ENCODE assay signal across 26 mouse cellular contexts in the genomic region with DNA sequence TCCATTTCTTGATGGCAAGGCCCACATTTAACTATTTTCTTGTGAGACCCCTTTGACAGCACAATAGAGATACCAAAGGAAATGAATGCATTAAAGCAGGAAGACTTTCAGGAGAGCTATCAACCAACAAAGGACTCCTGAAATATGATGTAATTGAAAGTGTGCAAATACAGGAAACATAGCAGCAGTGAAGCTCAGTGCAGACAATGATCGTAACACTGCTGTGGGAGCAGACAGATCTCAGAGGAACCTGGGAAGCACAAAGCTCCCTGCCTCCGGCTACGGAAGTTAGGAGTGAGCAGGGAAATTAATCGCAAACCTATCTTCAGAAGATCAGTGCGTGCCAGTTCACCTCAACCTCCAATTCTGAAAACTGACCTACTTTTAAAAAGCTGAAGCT. TPM values are rescaled to one million over a fixed set of nuclear protein-coding genes. Genes with fewer than 3 reads are reported as not detected.
DNase-seq lines count a peak whose midpoint lies in the region; ATAC-seq and TF ChIP-seq lines count a peak whose summit lies in the region.
"Had no signal": no experiment of that assay in that cellular context is flagged by ENCODE, and none has a peak within 500 bp of the region (broad histone marks: within the 10 kb centered on the region; RNA-seq: fewer than 3 reads in every experiment).

No protein-coding gene starts in this region.

- WGBS in kidney, embryonic 15.5 days, result 62% methylated on average over 5 of the region's 5 CpGs
- WGBS in lung, postnatal 0 days, result 49% methylated on average over 5 of the region's 5 CpGs
- WGBS in lung, adult 2 months, result 45% methylated on average over 5 of the region's 5 CpGs

- H3K9ac ChIP-seq in kidney, embryonic 15.5 days, result no peak overlapping the region
- H3K9ac ChIP-seq in lung, postnatal 0 days (replicated peaks; ENCODE audit: low read depth), result no peak overlapping the region
- H3K9ac ChIP-seq: forebrain, embryonic 13.5 days; heart, embryonic 12.5 days; heart, embryonic 15.5 days; hindbrain, embryonic 15.5 days had no signal

- H3K9me3 ChIP-seq in kidney, embryonic 15.5 days (replicated peaks), result peaks cover 3% of the 10 kb centered on the region; the same call in 1 of the 2 replicates
- no peaks in the 10 kb centered on the region for H3K9me3 ChIP-seq in lung, postnatal 0 days (ENCODE audit: low read length)
- H3K9me3 ChIP-seq: forebrain, embryonic 10.5 days; forebrain, embryonic 13.5 days; heart, embryonic 12.5 days; heart, embryonic 15.5 days; hindbrain, embryonic 15.5 days had no signal

- H3K36me3 ChIP-seq in kidney, embryonic 15.5 days, result no peaks in the 10 kb centered on the region
- H3K36me3 ChIP-seq in lung, postnatal 0 days (ENCODE audit: insufficient read depth, low read length), result no peaks in the 10 kb centered on the region
- H3K36me3 ChIP-seq: forebrain, embryonic 10.5 days; heart, embryonic 12.5 days; heart, embryonic 15.5 days; hindbrain, embryonic 15.5 days had no signal

- no peak for TF ChIP-seq CTCF in lung, postnatal 0 days (IDR thresholded peaks at IDR 0.05)
- TF ChIP-seq CTCF in lung, adult 2 months (IDR thresholded peaks at IDR 0.05; ENCODE audit: insufficient read depth, low read length), result no peak

- TF ChIP-seq EP300 in lung, postnatal 0 days (IDR thresholded peaks at IDR 0.05), result no peak

- peak; percentile 29; the same call in 1 of the 2 replicates for ATAC-seq in kidney, embryonic 15.5 days (replicated peaks; ENCODE audit: low FRiP score)
- no peak for ATAC-seq in lung, postnatal 0 days
- ATAC-seq in granulocyte monocyte progenitor cell, adult 5-6 weeks (replicated peaks; ENCODE audit: poor library complexity, severe bottlenecking), result peak; percentile 56
- ATAC-seq: CD4-positive, CD25-positive, alpha-beta regulatory T cell, adult 4 months; forebrain, embryonic 13.5 days; forebrain, embryonic 16.5 days; inflammation-experienced regulatory T-cells, adult 6 months had no signal

- H3K4me1 ChIP-seq in kidney, embryonic 15.5 days, result no peaks in the 10 kb centered on the region
- H3K4me1 ChIP-seq in lung, postnatal 0 days (ENCODE audit: insufficient read depth, low read depth, low read length), result no peaks in the 10 kb centered on the region
- H3K4me1 ChIP-seq in lung, adult 2 months (ENCODE audit: control insufficient read depth, insufficient read depth, low read length), result no peaks in the 10 kb centered on the region
- H3K4me1 ChIP-seq: heart, embryonic 12.5 days; heart, embryonic 15.5 days; hindbrain, embryonic 15.5 days had no signal

- H3K4me3 ChIP-seq in kidney, embryonic 15.5 days (replicated peaks), result no peak overlapping the region
- no peak overlapping the region for H3K4me3 ChIP-seq in lung, postnatal 0 days (ENCODE audit: low read depth, low read length)
- H3K4me3 ChIP-seq in lung, adult 2 months (replicated peaks; ENCODE audit: extremely low read depth, low read depth, low read length), result no peak overlapping the region
- H3K4me3 ChIP-seq: forebrain, embryonic 10.5 days; forebrain, embryonic 13.5 days; gastrocnemius, adult 2 months; heart, embryonic 12.5 days; heart, embryonic 15.5 days; hindbrain, embryonic 15.5 days had no signal

- TF ChIP-seq POLR2A in lung, adult 2 months (IDR thresholded peaks at IDR 0.05; ENCODE audit: borderline replicate concordance, extremely low read depth, low read depth, low read length), result no peak

- no peaks in the 10 kb centered on the region for H3K27me3 ChIP-seq in kidney, embryonic 15.5 days
- no peaks in the 10 kb centered on the region for H3K27me3 ChIP-seq in lung, postnatal 0 days (replicated peaks; ENCODE audit: insufficient read depth, low read length)
- H3K27me3 ChIP-seq: heart, embryonic 12.5 days; heart, embryonic 15.5 days; hindbrain, embryonic 15.5 days had no signal

- no peak overlapping the region for H3K4me2 ChIP-seq in kidney, embryonic 15.5 days
- no peak overlapping the region for H3K4me2 ChIP-seq in lung, postnatal 0 days (replicated peaks; ENCODE audit: low read depth, low read length)
- H3K4me2 ChIP-seq: forebrain, embryonic 13.5 days; heart, embryonic 12.5 days; heart, embryonic 15.5 days; hindbrain, embryonic 15.5 days had no signal

- no peak overlapping the region for H3K27ac ChIP-seq in kidney, embryonic 15.5 days
- no peak overlapping the region for H3K27ac ChIP-seq in lung, postnatal 0 days (ENCODE audit: low read length)
- H3K27ac ChIP-seq: forebrain, embryonic 10.5 days; forebrain, embryonic 13.5 days; gastrocnemius, adult 2 months; heart, embryonic 15.5 days; hindbrain, embryonic 15.5 days had no signal

- intact Hi-C loops in left cerebral cortex, postnatal 4 days (cut with DNase I), result no loop called here

- no peak for DNase-seq in kidney, postnatal 25 days
- peak; percentile 6 for DNase-seq in lung, postnatal 0 days (ENCODE audit: low spot score)
- DNase-seq in lung, adult 2 months, result no peak
- DNase-seq in left cerebral cortex, postnatal 4 days, result no peak
- DNase-seq: adrenal gland, adult 2 months; adrenal gland, postnatal 14 days; cerebellum, adult 11-12 months; cerebellum, adult 8-10 months; cerebellum, postnatal 10 days; cerebellum, postnatal 36 days; gastrocnemius, adult 2 months; gastrocnemius, postnatal 14 days; heart, adult 18-20 months; heart, postnatal 10 days; heart, postnatal 36 days had no signal

RNA-seq across cellular contexts. Expression of a gene that starts 38.8 kb away (rescaled TPM):
- 15.0 and 15.2 TPM in 2 replicates for polyA plus RNA-seq in kidney, embryonic 15.5 days (2015; fragmentation: Nextera tagmentation; extraction: Ambion mirVana)
- 8.6 and 11.2 TPM in 2 replicates for polyA plus RNA-seq in lung, postnatal 0 days (2015; fragmentation: Nextera tagmentation; extraction: Ambion mirVana)
- 6.8 and 11.7 TPM in 2 replicates for polyA plus RNA-seq in lung, adult 2 months (2012; rRNA removed)
- 11.8 and 12.1 TPM in 2 replicates for total RNA-seq in granulocyte monocyte progenitor cell, adult 5-6 weeks (2014; fragmentation: Nextera tagmentation)
- 9.7 and 14.3 TPM in 2 replicates for total RNA-seq in granulocyte monocyte progenitor cell, adult 5-6 weeks (2017)
- total RNA-seq in left cerebral cortex, postnatal 4 days (2021), result 10 to 100 TPM; 43.3 to 48.7 TPM
- total RNA-seq: MEL had no signal
